Mouse (Mus musculus) midbrain, embryonic 16.5 days (tissue): ENCODE results near the gene Rnf13. TPM values are rescaled to one million over a fixed set of nuclear protein-coding genes. Genes with fewer than 3 reads are reported as not detected.
A peak's percentile ranks its signal among the peaks of the same experiment; 100 is the strongest.

Experiments
- ATAC-seq: fragments of 200-750 bp; cut with Nextera tagmentation; 2 replicates; pipeline ENCODE4 v1.8.0; 2017; ENCODE audit warnings: moderate TSS enrichment
- H3K27ac ChIP-seq: fragments of 300-500 bp; sonication (generic); 2 replicates; pipeline ENCODE4 v1.5.1; 2014; ENCODE audit warnings: mild to moderate bottlenecking, low read length, mixed read lengths
- H3K27me3 ChIP-seq: fragments of 300-500 bp; sonication (generic); 2 replicates; pipeline ENCODE4 v1.6.1; 2014; ENCODE audit warnings: low read depth, low read length, mixed read lengths; ENCODE audit not compliant: control insufficient read depth, insufficient read depth
- H3K36me3 ChIP-seq: fragments of 300-500 bp; sonication (generic); 2 replicates; pipeline ENCODE4 v1.6.1; 2014; ENCODE audit warnings: mild to moderate bottlenecking, low read length, moderate library complexity, mixed read lengths; ENCODE audit not compliant: control insufficient read depth, insufficient read depth
- H3K4me1 ChIP-seq: fragments of 300-500 bp; sonication (generic); 2 replicates; pipeline ENCODE4 v1.6.1; 2014; ENCODE audit warnings: mild to moderate bottlenecking, low read length, mixed read lengths; ENCODE audit not compliant: control insufficient read depth, insufficient read depth
- H3K4me2 ChIP-seq: fragments of 300-500 bp; sonication (generic); 2 replicates; pipeline ENCODE4 v1.6.1; 2014; ENCODE audit warnings: mild to moderate bottlenecking, low read length, mixed read lengths
- H3K4me3 ChIP-seq: fragments of 300-500 bp; sonication (generic); 2 replicates; pipeline ENCODE4 v1.5.1; 2014; ENCODE audit warnings: low read depth, mild to moderate bottlenecking, low read length, moderate library complexity, mixed read lengths
- H3K9ac ChIP-seq: fragments of 300-500 bp; sonication (generic); 2 replicates; pipeline ENCODE4 v1.6.1; 2014; ENCODE audit warnings: low read depth, low read length, mixed read lengths
- H3K9me3 ChIP-seq: fragments of 300-500 bp; sonication (generic); replicated peaks from 2 replicates; pipeline ENCODE4 v1.6.1; 2014; ENCODE audit warnings: mild to moderate bottlenecking, low read length, mixed read lengths; ENCODE audit not compliant: control insufficient read depth, poor library complexity, severe bottlenecking
- WGBS: fragments of 180-500 bp; shearing (Covaris S2); extraction: QIAGEN DNeasy Blood & Tissue Kit; methylation state at CpG from one replicate; pipeline ENCODE4 v1.1.7; 2014; 5-methylcytosine and 5-hydroxymethylcytosine counted together
- polyA plus RNA-seq: library from polyadenylated mRNA; unstranded; fragments of >200 nt; fragmentation: Nextera tagmentation; extraction: Ambion mirVana; gene quantifications from 2 replicates; pipeline ENCODE4 v1.2.1, GENCODE M21; 2015

Rnf13 gene
- polyA plus RNA-seq, 1 experiment from 2014 or later = 84.7 TPM

DNA sequence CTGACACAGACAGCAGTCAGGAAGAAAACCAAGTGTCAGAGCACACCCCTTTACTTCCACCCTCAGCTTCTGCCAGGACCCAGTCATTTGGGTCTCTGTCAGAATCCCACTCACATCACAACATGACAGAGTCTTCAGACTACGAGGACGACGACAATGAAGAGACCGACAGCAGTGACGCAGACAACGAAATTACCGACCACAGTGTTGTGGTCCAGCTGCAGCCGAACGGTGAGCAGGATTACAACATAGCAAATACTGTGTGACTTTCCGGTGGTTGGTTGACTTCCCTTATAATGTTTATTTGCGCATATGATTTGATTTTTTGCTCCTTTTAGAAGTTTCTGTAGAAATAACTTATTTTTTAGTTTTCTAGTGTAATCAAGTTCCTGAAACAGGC, 97.7 kb downstream of the Rnf13 start:
- H3K27me3 ChIP-seq = no peaks in the 10 kb centered on the region
- 88% methylated on average over 11 of the region's 11 CpGs for WGBS

GRCm38 (mm10) chr3:57836911-57837310, 101.0 kb downstream of the Rnf13 start:
- no peak for ATAC-seq
- H3K27me3 ChIP-seq = no peaks in the 10 kb centered on the region
- H3K4me3 ChIP-seq = no peak overlapping the region
- H3K9me3 ChIP-seq = no peaks in the 10 kb centered on the region
- WGBS = 94% methylated on average over 4 of the region's 4 CpGs
- H3K36me3 ChIP-seq = peaks cover 22% of the 10 kb centered on the region
- H3K4me2 ChIP-seq = no peak overlapping the region
- H3K4me1 ChIP-seq = no peaks in the 10 kb centered on the region; the same call in 1 of the 2 replicates
- no peak overlapping the region for H3K27ac ChIP-seq
- H3K9ac ChIP-seq = no peak overlapping the region

More for the DNA sequence above, 97.7 kb downstream of the Rnf13 start:
- ATAC-seq = no peak
- H3K4me2 ChIP-seq = no peak overlapping the region
- no peak overlapping the region for H3K27ac ChIP-seq
- no peak overlapping the region for H3K9ac ChIP-seq
- no peaks in the 10 kb centered on the region for H3K9me3 ChIP-seq
- H3K36me3 ChIP-seq = peaks cover 13% of the 10 kb centered on the region; the same call in 1 of the 2 replicates
- no peak overlapping the region for H3K4me3 ChIP-seq
- H3K4me1 ChIP-seq = no peaks in the 10 kb centered on the region

- no peak for ATAC-seq
- Histone ChIP-seq H3K4me3 (no peak overlapping the region), H3K27ac (no peak overlapping the region), H3K36me3 (peaks cover 27% of the 10 kb centered on the region), H3K4me1 (peaks cover 27% of the 10 kb centered on the region), H3K4me2 (no peak overlapping the region), H3K9me3 (no peaks in the 10 kb centered on the region), H3K9ac (no peak overlapping the region), H3K27me3 (no peaks in the 10 kb centered on the region)
Measured at GRCm38 (mm10) chr3:57843775-57844174, 107.9 kb downstream of the Rnf13 start.

GRCm38 (mm10) chr3:57845786-57846661, 110.2 kb downstream of the Rnf13 start:
- Histone ChIP-seq H3K36me3 (peaks cover 22% of the 10 kb centered on the region), H3K9me3 (no peaks in the 10 kb centered on the region), H3K4me1 (peaks cover 27% of the 10 kb centered on the region), H3K27me3 (no peaks in the 10 kb centered on the region), H3K27ac (peak overlapping the region; percentile 97), H3K9ac (peak overlapping the region; percentile 100), H3K4me3 (peak overlapping the region; percentile 71), H3K4me2 (peak overlapping the region; percentile 63)
- no peak for ATAC-seq
- WGBS = 4% methylated on average over 11 of the region's 11 CpGs

- Histone ChIP-seq H3K4me1 (peaks cover 27% of the 10 kb centered on the region), H3K27ac (peak overlapping the region; percentile 97), H3K36me3 (peaks cover 18% of the 10 kb centered on the region), H3K27me3 (no peaks in the 10 kb centered on the region), H3K9ac (peak overlapping the region; percentile 100), H3K4me3 (peak overlapping the region; percentile 71), H3K9me3 (no peaks in the 10 kb centered on the region), H3K4me2 (peak overlapping the region; percentile 63)
- WGBS = 0% methylated on average over 9 of the region's 9 CpGs
- peak; percentile 1; the same call in 1 of the 2 replicates for ATAC-seq
Measured at GRCm38 (mm10) chr3:57846662-57846911, 110.7 kb downstream of the Rnf13 start.

DNA sequence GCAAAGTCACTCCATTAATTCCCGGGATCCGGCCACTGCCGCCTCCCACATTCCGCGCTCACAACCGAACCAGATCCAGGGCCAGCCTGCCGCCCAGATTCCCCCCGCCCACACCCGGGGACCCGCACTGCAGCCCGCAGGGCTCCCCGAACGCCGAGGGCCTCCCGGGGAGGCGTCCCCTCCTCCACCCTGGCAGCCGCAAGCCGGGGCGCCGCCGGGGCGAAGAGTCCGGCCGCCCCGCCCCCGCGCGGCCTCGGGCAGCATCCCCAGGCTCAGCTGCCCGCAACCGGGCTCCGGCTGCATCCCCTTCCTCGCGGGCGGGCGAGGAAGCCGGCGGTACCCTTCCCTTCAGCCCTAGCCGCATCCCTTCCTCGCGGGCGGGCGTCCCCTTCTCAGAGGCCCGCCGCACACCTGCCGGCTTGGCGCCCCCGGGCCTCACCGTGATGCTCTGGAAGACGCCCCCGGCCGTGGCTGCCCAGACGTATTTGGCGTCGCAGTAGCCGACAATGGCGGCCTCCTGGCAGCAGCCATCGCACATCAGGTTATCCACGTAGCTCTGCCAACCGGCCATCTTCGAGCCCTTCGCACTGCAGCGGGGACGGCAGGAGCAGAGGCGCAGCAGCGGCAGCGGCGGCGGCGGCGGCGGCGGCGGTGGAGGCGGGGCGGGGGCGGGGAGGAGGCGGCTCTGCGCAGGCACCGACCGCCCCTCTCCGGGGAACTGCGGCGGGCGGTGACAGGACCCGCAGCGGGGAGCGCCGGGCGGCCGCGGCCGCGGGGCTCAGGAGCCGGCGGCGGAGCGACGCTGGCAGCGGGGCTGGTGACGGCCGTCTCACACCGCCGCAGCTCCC, 111.3 kb downstream of the Rnf13 start:
- Histone ChIP-seq H3K27me3 (no peaks in the 10 kb centered on the region), H3K36me3 (peaks cover 15% of the 10 kb centered on the region), H3K9me3 (no peaks in the 10 kb centered on the region), H3K4me2 (peak overlapping the region; percentile 63), H3K4me3 (peak overlapping the region; percentile 71), H3K9ac (peak overlapping the region; percentile 100), H3K4me1 (peaks cover 27% of the 10 kb centered on the region), H3K27ac (peak overlapping the region; percentile 97)
- WGBS = under 1% methylated on average over 75 of the region's 104 CpGs
- ATAC-seq = peak; percentile 92

GRCm38 (mm10) chr3:57847760-57848185, 111.9 kb downstream of the Rnf13 start, which contains the start of gene Pfn2:
Pfn2 (minus strand) TSS chr3:57848079.
- peak within 1 kb of the TSS; percentile 71 for H3K4me3 ChIP-seq
- H3K9ac ChIP-seq = peak within 1 kb of the TSS; percentile 100
- peak within 1 kb of the TSS; percentile 63 for H3K4me2 ChIP-seq
- peak within 1 kb of the TSS; percentile 97 for H3K27ac ChIP-seq
- under 1% methylated on average over 30 of the region's 52 CpGs for WGBS
- peak; percentile 90 for ATAC-seq
- H3K27me3 ChIP-seq = no peaks in the 10 kb centered on the region
- no peaks in the 10 kb centered on the region for H3K9me3 ChIP-seq
- H3K36me3 ChIP-seq = peaks cover 9% of the 10 kb centered on the region
- peaks cover 27% of the 10 kb centered on the region for H3K4me1 ChIP-seq

DNA sequence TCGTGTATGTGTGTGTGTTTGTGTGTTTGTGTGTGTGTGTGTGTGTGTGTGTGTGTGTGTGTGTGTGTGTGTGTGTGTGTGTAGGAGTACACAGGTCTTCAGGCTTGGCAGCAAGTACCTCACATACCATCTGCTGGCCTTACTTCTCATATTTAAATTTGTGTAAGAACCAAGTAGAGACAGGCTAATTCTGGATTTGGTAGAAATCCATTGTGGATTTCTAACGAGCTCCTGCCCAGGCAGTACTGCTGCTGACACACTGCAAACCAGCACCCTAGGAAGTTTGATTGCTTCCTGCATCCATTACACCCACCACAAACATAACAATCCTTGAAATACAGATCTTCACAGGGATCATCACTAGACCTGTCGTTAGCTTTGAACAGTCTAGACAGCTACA, 147.1 kb downstream of the Rnf13 start:
- Histone ChIP-seq H3K9ac (no peak overlapping the region), H3K4me2 (no peak overlapping the region)
- whole genome bisulfite sequencing = 78% methylated on average over 3 of the region's 3 CpGs

More for the DNA sequence above, 147.1 kb downstream of the Rnf13 start:
- no peaks in the 10 kb centered on the region for H3K4me1 ChIP-seq
- no peaks in the 10 kb centered on the region for H3K27me3 ChIP-seq
- no peak overlapping the region for H3K4me3 ChIP-seq
- no peak for ATAC-seq
- H3K27ac ChIP-seq = no peak overlapping the region
- no peaks in the 10 kb centered on the region for H3K36me3 ChIP-seq
- no peaks in the 10 kb centered on the region for H3K9me3 ChIP-seq
